Mouse (Mus musculus) hindbrain, embryonic 12.5 days (tissue): ENCODE data around the gene Mlec. TPM values are rescaled to one million over a fixed set of nuclear protein-coding genes. Genes with fewer than 3 reads are reported as not detected.

ENCODE experiments used
- ATAC-seq: fragments of 200-750 bp; cut with Nextera tagmentation; 2 replicates; pipeline ENCODE4 v1.8.0; 2017; ENCODE audit warnings: moderate TSS enrichment; ENCODE audit not compliant: low FRiP score
- H3K27ac ChIP-seq: fragments of 300-500 bp; sonication (generic); 2 replicates; pipeline ENCODE4 v1.5.1; 2016; ENCODE audit warnings: mild to moderate bottlenecking
- H3K27me3 ChIP-seq: fragments of 300-500 bp; sonication (generic); 2 replicates; pipeline ENCODE4 v1.6.1; 2016; ENCODE audit warnings: mild to moderate bottlenecking
- H3K36me3 ChIP-seq: fragments of 300-500 bp; sonication (generic); 2 replicates; pipeline ENCODE4 v1.6.1; 2016; ENCODE audit warnings: mild to moderate bottlenecking
- H3K4me1 ChIP-seq: fragments of 300-500 bp; sonication (generic); 2 replicates; pipeline ENCODE4 v1.6.1; 2016
- H3K4me2 ChIP-seq: fragments of 300-500 bp; sonication (generic); replicated peaks from 2 replicates; pipeline ENCODE4 v1.6.1; 2016; ENCODE audit warnings: mild to moderate bottlenecking
- H3K4me3 ChIP-seq: fragments of 300-500 bp; sonication (generic); 2 replicates; pipeline ENCODE4 v1.5.1; 2016; ENCODE audit warnings: mild to moderate bottlenecking
- H3K9ac ChIP-seq: fragments of 300-500 bp; sonication (generic); 2 replicates; pipeline ENCODE4 v1.6.1; 2016; ENCODE audit warnings: mild to moderate bottlenecking, moderate library complexity
- H3K9me3 ChIP-seq: fragments of 300-500 bp; sonication (generic); replicated peaks from 2 replicates; pipeline ENCODE4 v1.6.1; 2016; ENCODE audit warnings: mild to moderate bottlenecking
- WGBS: fragments of 180-500 bp; shearing (Covaris S2); methylation state at CpG from one replicate; pipeline ENCODE4 v1.1.7; 2016; 5-methylcytosine and 5-hydroxymethylcytosine counted together
- polyA plus RNA-seq: library from polyadenylated mRNA; unstranded; fragments of >200 nt; fragmentation: Nextera tagmentation; extraction: Ambion mirVana; gene quantifications from 2 replicates; pipeline ENCODE4 v1.2.1, GENCODE M21; 2016

Mlec gene
- polyA plus RNA-seq, 1 experiment from 2014 or later: 65.0 TPM

GRCm38 (mm10) chr5:115145976-115146746, 11.8 kb downstream of the Mlec start:
- Histone ChIP-seq H3K9me3 (no peaks in the 10 kb centered on the region), H3K27ac (no peak overlapping the region), H3K9ac (no peak overlapping the region), H3K27me3 (no peaks in the 10 kb centered on the region), H3K4me2 (no peak overlapping the region), H3K4me1 (no peaks in the 10 kb centered on the region), H3K4me3 (no peak overlapping the region), H3K36me3 (peaks cover 67% of the 10 kb centered on the region)
- 85% methylated on average over 6 of the region's 6 CpGs for WGBS
- ATAC-seq: no peak

DNA sequence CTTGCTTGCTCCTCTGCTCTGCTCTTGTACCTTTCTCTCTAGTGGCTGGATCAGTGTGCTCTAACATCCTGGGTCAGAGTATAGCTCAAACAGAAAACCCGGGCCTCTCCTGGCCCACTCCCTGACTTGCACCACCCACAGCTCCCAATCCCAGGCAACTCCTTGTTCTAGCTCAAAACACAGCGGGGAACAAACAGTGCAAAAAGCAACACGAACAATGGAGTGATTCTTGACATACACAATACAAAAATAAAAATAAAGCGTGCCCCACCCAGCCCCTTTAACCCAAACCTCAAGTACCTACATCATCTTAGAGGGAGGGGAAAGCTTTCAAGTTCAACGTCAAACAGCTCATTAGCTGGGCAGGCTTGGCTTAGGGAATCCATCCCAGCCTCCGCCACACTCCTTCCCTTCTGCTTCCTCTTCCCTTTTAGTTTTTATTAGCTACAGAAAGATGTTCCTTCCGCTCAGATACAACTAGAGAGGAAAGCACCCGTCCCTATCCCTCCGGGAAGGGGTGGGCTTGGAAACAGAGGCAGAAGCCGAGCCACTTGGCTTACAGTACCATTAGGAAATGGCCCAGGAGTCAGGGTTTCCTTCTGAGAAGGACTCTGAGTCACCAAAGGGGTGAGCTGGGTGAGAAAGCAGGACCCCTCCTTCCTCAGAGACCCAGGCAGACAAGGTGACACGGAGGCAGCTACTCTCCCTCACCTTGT, 12.6 kb downstream of the Mlec start:
- H3K27me3 ChIP-seq: no peaks in the 10 kb centered on the region
- no peak overlapping the region for H3K4me2 ChIP-seq
- ATAC-seq: no peak
- WGBS: 77% methylated on average over 11 of the region's 11 CpGs
- no peaks in the 10 kb centered on the region for H3K4me1 ChIP-seq
- no peak overlapping the region for H3K27ac ChIP-seq
- no peak overlapping the region for H3K4me3 ChIP-seq
- no peaks in the 10 kb centered on the region for H3K9me3 ChIP-seq
- H3K9ac ChIP-seq: no peak overlapping the region
- peaks cover 60% of the 10 kb centered on the region for H3K36me3 ChIP-seq

- no peaks in the 10 kb centered on the region for H3K9me3 ChIP-seq
- no peaks in the 10 kb centered on the region for H3K4me1 ChIP-seq
- no peak overlapping the region for H3K4me2 ChIP-seq
- ATAC-seq: no peak
- no peaks in the 10 kb centered on the region for H3K27me3 ChIP-seq
- H3K27ac ChIP-seq: no peak overlapping the region
- peaks cover 51% of the 10 kb centered on the region for H3K36me3 ChIP-seq
- no peak overlapping the region for H3K9ac ChIP-seq
- no peak overlapping the region for H3K4me3 ChIP-seq
- 75% methylated on average over 6 of the region's 6 CpGs for WGBS
Measured at GRCm38 (mm10) chr5:115144471-115144870, 13.5 kb downstream of the Mlec start.

- Histone ChIP-seq H3K4me1 (no peaks in the 10 kb centered on the region), H3K4me2 (no peak overlapping the region), H3K4me3 (no peak overlapping the region), H3K27me3 (no peaks in the 10 kb centered on the region), H3K27ac (no peak overlapping the region), H3K9me3 (no peaks in the 10 kb centered on the region), H3K9ac (no peak overlapping the region), H3K36me3 (peaks cover 43% of the 10 kb centered on the region)
- ATAC-seq: no peak
- 85% methylated on average over 10 of the region's 10 CpGs for WGBS
Measured at GRCm38 (mm10) chr5:115143552-115143951, 14.4 kb downstream of the Mlec start.

DNA sequence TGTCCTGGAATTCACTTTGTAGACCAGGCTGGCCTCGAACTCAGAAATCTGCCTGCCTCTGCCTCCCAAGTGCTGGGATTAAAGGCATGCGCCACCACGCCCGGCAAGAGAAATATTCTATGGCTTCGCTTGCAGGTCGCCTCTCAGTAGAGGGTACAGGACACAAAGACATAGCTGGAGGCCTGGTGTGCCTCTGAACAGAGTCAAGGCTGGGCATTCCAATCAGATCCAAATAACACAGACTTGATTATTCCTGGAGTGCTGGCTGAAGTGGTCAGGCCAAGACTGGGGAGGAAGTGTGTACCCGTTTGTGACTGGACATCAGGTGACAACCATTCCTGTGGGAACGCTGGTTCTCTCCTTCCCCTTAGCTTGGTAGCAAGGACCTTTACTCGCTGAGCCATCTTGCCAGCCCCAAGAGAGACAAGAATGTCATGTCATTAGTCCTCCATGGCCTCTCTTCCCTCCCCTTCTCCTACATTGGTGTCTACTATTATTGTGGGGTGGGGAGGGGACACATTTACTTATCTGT, 15.7 kb downstream of the Mlec start:
- H3K27me3 ChIP-seq: 0 out of 2 replicates have a peak, but pooled peaks cover 6% of the 10 kb centered on the region
- peaks cover 30% of the 10 kb centered on the region for H3K36me3 ChIP-seq
- H3K27ac ChIP-seq: no peak overlapping the region
- H3K4me3 ChIP-seq: no peak overlapping the region
- H3K9ac ChIP-seq: no peak overlapping the region
- H3K4me2 ChIP-seq: no peak overlapping the region
- H3K9me3 ChIP-seq: no peaks in the 10 kb centered on the region
- no peaks in the 10 kb centered on the region for H3K4me1 ChIP-seq
- 93% methylated on average over 9 of the region's 9 CpGs for WGBS
- no peak for ATAC-seq

DNA sequence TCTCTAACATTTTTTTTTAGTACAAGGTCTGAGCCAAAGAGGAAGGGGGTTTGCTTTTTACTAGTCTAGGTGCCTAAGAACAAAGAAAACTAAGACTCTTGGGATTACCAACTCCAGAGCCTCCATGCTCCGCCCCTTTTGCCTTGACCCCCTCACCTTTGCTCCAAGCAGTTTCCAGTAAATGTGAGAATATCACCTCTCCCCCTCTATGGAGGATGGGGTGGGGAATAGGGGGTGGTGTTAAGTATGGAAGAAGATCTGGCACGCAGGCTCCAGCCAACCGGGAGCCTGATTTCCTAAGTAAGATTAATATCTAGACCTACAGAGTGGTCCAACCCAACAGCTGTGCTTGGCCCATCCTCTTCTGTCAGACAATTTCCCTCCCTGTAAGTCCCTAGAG, 17.3 kb downstream of the Mlec start:
- Histone ChIP-seq H3K9me3 (no peaks in the 10 kb centered on the region), H3K4me3 (no peak overlapping the region), H3K4me1 (no peaks in the 10 kb centered on the region), H3K27ac (no peak overlapping the region), H3K36me3 (peaks cover 15% of the 10 kb centered on the region), H3K9ac (no peak overlapping the region), H3K4me2 (no peak overlapping the region), H3K27me3 (0 out of 2 replicates have a peak, but pooled peaks cover 6% of the 10 kb centered on the region)
- no peak for ATAC-seq
- 77% methylated on average over 3 of the region's 3 CpGs for WGBS

GRCm38 (mm10) chr5:115139124-115139523, 18.9 kb downstream of the Mlec start:
- no peaks in the 10 kb centered on the region for H3K9me3 ChIP-seq
- no peak overlapping the region for H3K27ac ChIP-seq
- no peak overlapping the region for H3K4me3 ChIP-seq
- no peak for ATAC-seq
- no peak overlapping the region for H3K4me2 ChIP-seq
- WGBS: 76% methylated on average over 4 of the region's 4 CpGs
- H3K9ac ChIP-seq: no peak overlapping the region
- H3K27me3 ChIP-seq: 0 out of 2 replicates have a peak, but pooled peaks cover 6% of the 10 kb centered on the region
- peaks cover under 1% of the 10 kb centered on the region; the same call in 1 of the 2 replicates for H3K4me1 ChIP-seq
- no peaks in the 10 kb centered on the region for H3K36me3 ChIP-seq

- Histone ChIP-seq H3K9ac (peak within 1 kb of the TSS; percentile 96), H3K36me3 (peaks cover 8% of the 10 kb centered on the region), H3K27me3 (0 out of 2 replicates have a peak, but pooled peaks cover 6% of the 10 kb centered on the region), H3K4me3 (peak within 1 kb of the TSS; percentile 96), H3K27ac (peak within 1 kb of the TSS; percentile 35; the same call in 1 of the 2 replicates), H3K9me3 (no peaks in the 10 kb centered on the region), H3K4me2 (peak within 1 kb of the TSS; percentile 73), H3K4me1 (peaks cover 17% of the 10 kb centered on the region)
- peak; percentile 91 for ATAC-seq
- WGBS: under 1% methylated on average over 68 of the region's 81 CpGs
Measured at GRCm38 (mm10) chr5:115134234-115135165, 23.5 kb downstream of the Mlec start, which contains the start of gene Unc119b. Unc119b (minus strand) TSS chr5:115134975.

GRCm38 (mm10) chr5:115133358-115134066, 24.5 kb downstream of the Mlec start:
- Histone ChIP-seq H3K36me3 (peaks cover 16% of the 10 kb centered on the region), H3K4me1 (peaks cover 17% of the 10 kb centered on the region), H3K27ac (no peak overlapping the region), H3K27me3 (0 out of 2 replicates have a peak, but pooled peaks cover 6% of the 10 kb centered on the region), H3K4me3 (peak overlapping the region; percentile 96), H3K4me2 (peak overlapping the region; percentile 73), H3K9ac (peak overlapping the region; percentile 96), H3K9me3 (no peaks in the 10 kb centered on the region)
- WGBS: 59% methylated on average over 6 of the region's 6 CpGs
- ATAC-seq: no peak

- peaks cover 17% of the 10 kb centered on the region for H3K4me1 ChIP-seq
- 0 out of 2 replicates have a peak overlapping the region, but pooled peaks have one; percentile 10 for H3K9ac ChIP-seq
- 0 out of 2 replicates have a peak, but pooled peaks cover 3% of the 10 kb centered on the region for H3K27me3 ChIP-seq
- H3K27ac ChIP-seq: no peak overlapping the region
- peak overlapping the region; percentile 73 for H3K4me2 ChIP-seq
- H3K9me3 ChIP-seq: no peaks in the 10 kb centered on the region
- no peak overlapping the region for H3K4me3 ChIP-seq
- no peak for ATAC-seq
- WGBS: 94% methylated on average over 8 of the region's 8 CpGs
- peaks cover 25% of the 10 kb centered on the region for H3K36me3 ChIP-seq
Measured at GRCm38 (mm10) chr5:115132465-115132864, 25.5 kb downstream of the Mlec start.

GRCm38 (mm10) chr5:115129328-115129727, 28.7 kb downstream of the Mlec start:
- no peak overlapping the region for H3K27ac ChIP-seq
- no peak overlapping the region for H3K4me3 ChIP-seq
- no peaks in the 10 kb centered on the region for H3K27me3 ChIP-seq
- WGBS: 91% methylated on average over 6 of the region's 6 CpGs
- no peak overlapping the region for H3K4me2 ChIP-seq
- H3K4me1 ChIP-seq: peaks cover 27% of the 10 kb centered on the region
- ATAC-seq: no peak
- no peak overlapping the region for H3K9ac ChIP-seq
- peaks cover 46% of the 10 kb centered on the region for H3K36me3 ChIP-seq
- no peaks in the 10 kb centered on the region for H3K9me3 ChIP-seq
